Mouse (Mus musculus) lung, postnatal 0 days (tissue): Measurements from ENCODE around the gene Fam241a. TPM values are rescaled to one million over a fixed set of nuclear protein-coding genes. Genes with fewer than 3 reads are reported as not detected.

Experiments used
- ATAC-seq: fragments of 200-750 bp; cut with Nextera tagmentation; 2 replicates; pipeline ENCODE4 v1.8.0; 2017; ENCODE audit warnings: moderate library complexity
- DNase-seq: peaks from one replicate; pipeline ENCODE4 v3.0.0-alpha.2; 2016; ENCODE audit warnings: low spot score
- H3K27ac ChIP-seq: fragments of 300-500 bp; sonication (generic); 2 replicates; pipeline ENCODE4 v1.5.1; 2014; ENCODE audit warnings: antibody characterized with exemption, mild to moderate bottlenecking, low read length, mixed read lengths
- H3K27me3 ChIP-seq: fragments of 300-500 bp; sonication (generic); replicated peaks from 2 replicates; pipeline ENCODE4 v1.6.1; 2014; ENCODE audit warnings: low read length, mixed read lengths; ENCODE audit not compliant: insufficient read depth
- H3K36me3 ChIP-seq: fragments of 300-500 bp; sonication (generic); 2 replicates; pipeline ENCODE4 v1.6.1; 2014; ENCODE audit warnings: low read length, mixed read lengths; ENCODE audit not compliant: insufficient read depth
- H3K4me1 ChIP-seq: fragments of 300-500 bp; sonication (generic); 2 replicates; pipeline ENCODE4 v1.6.1; 2014; ENCODE audit warnings: antibody characterized with exemption, low read depth, low read length, mixed read lengths; ENCODE audit not compliant: insufficient read depth
- H3K4me2 ChIP-seq: fragments of 300-500 bp; sonication (generic); replicated peaks from 2 replicates; pipeline ENCODE4 v1.6.1; 2014; ENCODE audit warnings: low read depth, mild to moderate bottlenecking, low read length, moderate library complexity, mixed read lengths
- H3K4me3 ChIP-seq: fragments of 300-500 bp; sonication (generic); 2 replicates; pipeline ENCODE4 v1.5.1; 2014; ENCODE audit warnings: low read depth, low read length
- H3K9ac ChIP-seq: fragments of 300-500 bp; sonication (generic); replicated peaks from 2 replicates; pipeline ENCODE4 v1.6.1; 2014; ENCODE audit warnings: low read depth, mild to moderate bottlenecking
- H3K9me3 ChIP-seq: fragments of 300-500 bp; sonication (generic); 2 replicates; pipeline ENCODE4 v1.6.1; 2016; ENCODE audit warnings: low read length, mixed read lengths
- CTCF ChIP-seq: IDR thresholded peaks from 2 replicates; pipeline ENCODE4 v1.5.1; 2016; ENCODE audit warnings: antibody characterized with exemption, mild to moderate bottlenecking
- EP300 ChIP-seq: IDR thresholded peaks from 2 replicates; pipeline ENCODE4 v1.6.1; 2016; ENCODE audit warnings: antibody characterized with exemption, mild to moderate bottlenecking, control low read depth
- WGBS: fragments of 180-500 bp; shearing (Covaris S2); extraction: QIAGEN DNeasy Blood & Tissue Kit; methylation state at CpG from one replicate; pipeline ENCODE4 v1.1.7; 2014; 5-methylcytosine and 5-hydroxymethylcytosine counted together
- polyA plus RNA-seq: library from polyadenylated mRNA; unstranded; fragments of >200 nt; fragmentation: Nextera tagmentation; extraction: Ambion mirVana; gene quantifications from 2 replicates; pipeline ENCODE4 v1.2.1, GENCODE M21; 2015

Gene Fam241a
- polyA plus RNA-seq, 1 experiment from 2014 or later, result 23.1 TPM

- H3K36me3 ChIP-seq, result no peaks in the 10 kb centered on the region
These were observed 52.7 kb downstream of the Fam241a start for GRCm38 (mm10) chr3:127843324-127843940.

GRCm38 (mm10) chr3:127841926-127842325 lies 54.2 kb downstream of the Fam241a start:
- Histone ChIP-seq H3K9ac (no peak overlapping the region), H3K27me3 (no peaks in the 10 kb centered on the region), H3K9me3 (no peaks in the 10 kb centered on the region), H3K4me2 (no peak overlapping the region), H3K36me3 (no peaks in the 10 kb centered on the region), H3K4me1 (peaks cover under 1% of the 10 kb centered on the region; the same call in 1 of the 2 replicates), H3K4me3 (no peak overlapping the region), H3K27ac (no peak overlapping the region)
- TF ChIP-seq CTCF (no peak), EP300 (no peak)
- WGBS, result 88% methylated on average over 8 of the region's 8 CpGs
- DNase-seq (no peak), ATAC-seq (no peak)

More at GRCm38 (mm10) chr3:127843324-127843940, 52.7 kb downstream of the Fam241a start:
- WGBS, result 40% methylated on average over 2 of the region's 2 CpGs
- Histone ChIP-seq H3K27me3 (no peaks in the 10 kb centered on the region), H3K27ac (no peak overlapping the region), H3K4me3 (no peak overlapping the region), H3K9ac (no peak overlapping the region), H3K4me1 (no peaks in the 10 kb centered on the region), H3K4me2 (no peak overlapping the region), H3K9me3 (no peaks in the 10 kb centered on the region)
- DNase-seq (peak; percentile 70), ATAC-seq (peak; percentile 90)
- no peak for TF ChIP-seq CTCF
- TF ChIP-seq EP300, result no peak

- H3K4me1 ChIP-seq, result peaks cover 6% of the 10 kb centered on the region; the same call in 1 of the 2 replicates
- peak overlapping the region; percentile 41 for H3K9ac ChIP-seq
- H3K27me3 ChIP-seq, result no peaks in the 10 kb centered on the region
- no peak for ATAC-seq
- TF ChIP-seq CTCF (no peak), EP300 (no peak)
- no peaks in the 10 kb centered on the region for H3K9me3 ChIP-seq
- peak overlapping the region; percentile 91 for H3K27ac ChIP-seq
- H3K36me3 ChIP-seq, result no peaks in the 10 kb centered on the region
- 30% methylated on average over 8 of the region's 8 CpGs for WGBS
- H3K4me3 ChIP-seq, result peak overlapping the region; percentile 82
- peak overlapping the region; percentile 74 for H3K4me2 ChIP-seq
- DNase-seq, result no peak
These were observed 58.0 kb downstream of the Fam241a start for GRCm38 (mm10) chr3:127837972-127838644.

- Histone ChIP-seq H3K4me2 (peak within 1 kb of the TSS; percentile 74), H3K36me3 (no peaks in the 10 kb centered on the region), H3K9ac (peak within 1 kb of the TSS; percentile 55), H3K4me3 (peak within 1 kb of the TSS; percentile 82), H3K9me3 (no peaks in the 10 kb centered on the region), H3K4me1 (peaks cover 6% of the 10 kb centered on the region; the same call in 1 of the 2 replicates), H3K27ac (peak within 1 kb of the TSS; percentile 91), H3K27me3 (no peaks in the 10 kb centered on the region)
- ATAC-seq (peak; percentile 97), DNase-seq (peak; percentile 97)
- TF ChIP-seq CTCF, result peak; percentile 87
- no peak for TF ChIP-seq EP300
- WGBS, result under 1% methylated on average over 50 of the region's 89 CpGs
These were observed 58.8 kb downstream of the Fam241a start, which contains the start of gene Ap1ar for GRCm38 (mm10) chr3:127837154-127837865. Ap1ar (minus strand) TSS chr3:127837523.

- H3K4me2 ChIP-seq, result peak overlapping the region; percentile 74
- WGBS, result under 1% methylated on average over 16 of the region's 17 CpGs
- no peaks in the 10 kb centered on the region for H3K36me3 ChIP-seq
- no peaks in the 10 kb centered on the region for H3K27me3 ChIP-seq
- no peaks in the 10 kb centered on the region for H3K9me3 ChIP-seq
- DNase-seq (no peak), ATAC-seq (no peak)
- peak overlapping the region; percentile 91 for H3K27ac ChIP-seq
- H3K9ac ChIP-seq, result peak overlapping the region; percentile 55
- peaks cover 6% of the 10 kb centered on the region; the same call in 1 of the 2 replicates for H3K4me1 ChIP-seq
- TF ChIP-seq EP300 (no peak), CTCF (no peak)
- peak overlapping the region; percentile 82 for H3K4me3 ChIP-seq
These were observed 59.3 kb downstream of the Fam241a start for GRCm38 (mm10) chr3:127836798-127837153.

- TF ChIP-seq CTCF (no peak), EP300 (no peak)
- WGBS, result 64% methylated on average over 6 of the region's 6 CpGs
- DNase-seq (no peak), ATAC-seq (no peak)
- no peaks in the 10 kb centered on the region for H3K9me3 ChIP-seq
- no peak overlapping the region for H3K9ac ChIP-seq
- H3K27ac ChIP-seq, result no peak overlapping the region
- peaks cover 6% of the 10 kb centered on the region; the same call in 1 of the 2 replicates for H3K4me1 ChIP-seq
- H3K36me3 ChIP-seq, result no peaks in the 10 kb centered on the region
- H3K4me3 ChIP-seq, result no peak overlapping the region
- no peaks in the 10 kb centered on the region for H3K27me3 ChIP-seq
- no peak overlapping the region for H3K4me2 ChIP-seq
These were observed 60.5 kb downstream of the Fam241a start for GRCm38 (mm10) chr3:127835594-127835993.
